Mouse (Mus musculus) right cerebral cortex, postnatal 4 days (tissue): ENCODE data around the gene Foxn3.

ENCODE experiments used
- DNase-seq: peaks from one replicate; pipeline ENCODE4 v3.0.0-alpha.2; 2022

Foxn3 gene

DNA sequence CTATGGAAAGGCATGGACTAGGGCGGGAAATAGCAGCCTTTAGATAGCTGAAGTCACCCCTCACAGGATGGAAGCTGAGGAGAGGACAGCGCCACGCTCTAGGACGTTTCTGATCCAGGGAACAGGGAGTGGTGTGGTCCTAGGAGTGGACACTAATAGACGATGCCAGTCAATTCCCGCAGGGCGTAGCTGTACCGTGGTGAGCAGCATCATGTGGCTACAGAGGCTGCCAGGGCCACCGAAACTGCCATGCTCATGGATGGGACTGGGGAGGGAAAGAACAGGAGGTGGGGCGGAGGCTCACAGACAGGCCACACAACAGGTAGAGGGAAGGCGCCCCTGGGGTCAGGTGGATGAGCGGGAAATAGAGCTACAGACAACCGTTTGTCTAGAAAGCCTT, 282.6 kb downstream of the Foxn3 start:
- no peak for DNase-seq

DNA sequence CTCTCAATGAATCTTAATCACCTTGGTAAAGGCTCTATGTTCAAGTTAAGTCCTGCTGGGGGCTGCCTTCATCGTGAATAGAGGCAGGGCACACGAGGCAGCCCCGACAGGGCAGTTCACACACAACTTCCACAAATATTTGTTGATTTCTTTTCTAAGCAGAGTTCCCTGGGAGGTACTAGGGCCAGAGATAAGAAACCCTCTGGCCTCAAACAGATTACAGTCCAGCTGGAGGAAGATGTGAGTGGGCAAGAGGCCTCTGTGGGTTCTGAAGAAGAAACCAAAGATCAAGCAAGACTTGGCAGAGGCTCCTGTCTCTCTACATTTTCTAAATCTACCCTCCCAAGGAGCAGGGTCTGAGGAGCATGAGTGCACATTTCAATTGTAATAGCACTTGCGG, 283.1 kb downstream of the Foxn3 start:
- no peak for DNase-seq

DNA sequence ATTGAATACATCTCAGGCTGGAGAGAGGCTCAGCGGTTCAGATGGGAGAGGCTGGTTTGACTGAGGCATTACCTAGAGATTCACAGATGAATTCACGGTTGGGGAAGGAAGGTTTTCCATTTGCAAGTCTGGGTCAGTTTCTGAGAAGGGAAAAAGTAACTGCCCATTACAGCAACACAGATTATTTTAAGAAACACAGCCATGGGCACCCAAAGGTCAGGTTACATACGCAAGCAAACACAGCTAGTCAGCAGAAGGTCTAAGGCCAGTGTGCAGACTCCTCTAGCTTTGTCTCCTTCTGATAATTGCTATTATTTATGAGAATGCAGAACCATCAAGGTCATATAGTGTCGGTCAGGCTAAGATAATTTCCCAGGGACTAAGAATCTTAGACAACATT, 284.0 kb downstream of the Foxn3 start:
- DNase-seq = no peak

DNA sequence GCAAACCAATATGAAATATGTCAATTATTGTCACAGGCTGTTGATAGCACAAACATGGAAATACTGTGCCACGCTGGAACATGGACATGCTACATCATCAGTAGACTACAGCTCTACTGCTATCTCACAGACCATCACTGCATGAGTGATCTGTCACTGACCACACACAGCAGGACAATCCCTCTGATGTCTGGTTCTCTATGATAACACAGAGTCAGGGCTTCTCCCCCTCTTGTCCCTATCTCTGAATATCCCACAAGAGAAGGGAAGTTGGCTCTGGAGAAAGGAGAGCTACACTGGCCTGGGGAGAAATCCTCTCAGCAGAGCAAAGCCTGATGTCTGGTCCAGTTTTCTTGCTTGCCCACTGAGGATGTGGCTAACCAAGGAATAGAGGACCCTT, 288.8 kb downstream of the Foxn3 start:
- DNase-seq = no peak

DNA sequence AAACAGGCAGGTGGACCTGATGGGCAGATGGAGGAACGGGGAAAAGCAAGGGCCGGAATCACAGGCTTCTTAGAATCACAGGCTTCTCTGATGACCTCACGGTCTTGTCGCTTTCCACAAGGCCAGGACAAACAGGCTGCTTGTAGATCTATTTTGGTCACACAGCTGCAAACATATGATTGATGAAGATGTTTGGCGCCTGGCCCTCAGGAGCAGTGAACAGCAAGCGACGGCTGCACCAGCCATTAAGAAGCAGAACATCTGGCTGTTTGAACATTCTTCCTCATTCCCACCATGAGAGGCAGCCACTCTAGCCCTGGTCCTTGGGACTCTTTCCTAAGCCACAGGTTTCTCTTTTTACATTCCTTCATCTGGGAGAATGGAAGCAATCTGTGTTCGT, 294.0 kb downstream of the Foxn3 start:
- DNase-seq = no peak

DNA sequence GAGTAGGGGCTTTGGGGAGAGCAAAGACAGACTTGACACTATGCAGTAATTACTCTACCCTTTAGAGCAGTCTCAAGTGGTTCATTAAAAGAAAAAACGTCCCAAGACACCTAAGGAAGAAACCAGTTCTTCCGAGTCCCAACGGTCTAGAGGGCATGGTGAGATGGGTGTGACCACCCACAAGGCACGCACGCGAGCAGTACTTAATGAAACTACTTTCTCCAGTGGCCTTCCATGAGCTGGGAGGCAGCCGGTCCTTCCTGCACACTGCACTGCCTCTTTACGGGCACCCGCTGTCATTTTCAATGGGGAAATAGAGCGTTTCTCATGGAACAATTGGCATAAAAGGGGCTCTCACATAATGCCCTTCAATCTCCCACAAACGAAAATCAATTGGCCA, 294.4 kb downstream of the Foxn3 start:
- DNase-seq = no peak

DNA sequence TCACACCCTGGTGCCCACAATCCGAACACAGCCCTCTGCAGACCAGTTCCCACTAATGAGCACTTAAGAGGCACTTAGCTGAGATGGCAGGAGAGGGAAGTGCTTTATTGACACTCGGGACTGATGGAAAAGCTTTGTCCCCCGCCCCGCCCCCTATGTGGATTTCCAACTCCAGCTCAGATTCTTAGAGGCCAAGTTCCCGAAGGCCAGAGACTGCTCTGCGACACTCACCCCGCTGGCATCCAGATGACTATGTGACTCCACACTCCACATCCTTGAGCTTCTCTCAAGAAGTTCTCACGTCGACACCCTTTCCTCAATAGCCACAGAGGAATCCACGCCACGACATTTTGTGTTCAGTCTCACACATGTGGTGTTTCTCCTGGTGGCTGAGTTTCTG, 295.6 kb downstream of the Foxn3 start:
- DNase-seq = no peak

DNA sequence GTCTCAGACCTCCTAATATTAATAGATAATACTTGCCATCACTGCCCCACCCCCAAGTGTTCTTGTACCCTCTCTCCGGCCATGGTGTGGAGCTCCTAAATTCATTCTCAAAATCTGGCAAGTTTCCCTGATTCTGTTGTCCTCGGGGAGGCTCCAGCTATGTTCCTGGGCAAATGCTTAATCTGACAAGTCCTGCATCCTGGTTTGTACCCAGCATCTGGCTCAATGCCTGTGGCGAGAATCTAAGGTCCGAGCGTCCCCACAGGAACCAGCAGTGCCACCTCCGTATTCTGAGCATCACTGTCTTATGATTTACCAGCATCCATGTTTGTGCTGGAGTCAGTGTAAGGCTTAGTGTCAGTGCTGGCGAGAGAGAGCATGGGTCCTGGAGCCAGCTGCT, 296.9 kb downstream of the Foxn3 start:
- DNase-seq = no peak

DNA sequence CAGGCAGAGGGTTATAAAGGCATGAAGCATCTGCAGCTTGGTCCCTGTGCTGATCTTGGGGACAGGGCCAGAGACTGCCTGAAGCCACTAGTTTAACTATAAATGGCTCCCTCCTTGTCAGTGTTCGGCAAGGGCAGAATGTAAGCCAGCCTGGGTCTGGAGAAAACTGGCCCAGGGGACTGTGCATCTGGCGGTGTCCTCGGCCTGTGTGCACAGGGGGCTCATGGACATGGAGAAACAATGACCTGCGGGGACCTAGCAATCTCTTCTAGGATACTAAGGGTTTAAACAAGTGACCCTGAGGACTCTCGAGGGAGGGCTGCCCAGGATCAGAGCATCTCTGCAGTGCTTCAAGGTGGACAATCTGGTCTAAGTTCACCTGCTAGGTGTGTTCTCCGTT, 297.6 kb downstream of the Foxn3 start:
- no peak for DNase-seq

DNA sequence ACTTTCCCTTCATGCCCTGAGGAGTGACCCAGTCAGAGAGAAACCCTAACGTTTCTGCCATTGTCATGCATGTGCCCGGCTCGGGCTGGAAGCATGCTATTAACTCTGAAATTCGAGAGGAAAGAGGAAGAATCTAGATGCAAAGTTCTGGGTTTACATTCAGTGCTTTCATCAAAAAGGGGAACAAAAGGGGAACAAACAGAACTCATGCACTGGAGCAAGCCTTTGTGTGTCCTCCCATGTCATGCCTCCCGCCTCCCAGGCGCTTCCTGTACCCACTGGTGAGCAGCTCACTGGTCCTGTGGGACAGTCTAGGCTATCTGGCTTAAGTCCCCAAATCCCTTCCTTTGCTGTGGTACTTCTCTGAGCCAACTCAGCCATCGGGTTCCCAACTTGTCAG, 299.0 kb downstream of the Foxn3 start:
- no peak for DNase-seq

DNA sequence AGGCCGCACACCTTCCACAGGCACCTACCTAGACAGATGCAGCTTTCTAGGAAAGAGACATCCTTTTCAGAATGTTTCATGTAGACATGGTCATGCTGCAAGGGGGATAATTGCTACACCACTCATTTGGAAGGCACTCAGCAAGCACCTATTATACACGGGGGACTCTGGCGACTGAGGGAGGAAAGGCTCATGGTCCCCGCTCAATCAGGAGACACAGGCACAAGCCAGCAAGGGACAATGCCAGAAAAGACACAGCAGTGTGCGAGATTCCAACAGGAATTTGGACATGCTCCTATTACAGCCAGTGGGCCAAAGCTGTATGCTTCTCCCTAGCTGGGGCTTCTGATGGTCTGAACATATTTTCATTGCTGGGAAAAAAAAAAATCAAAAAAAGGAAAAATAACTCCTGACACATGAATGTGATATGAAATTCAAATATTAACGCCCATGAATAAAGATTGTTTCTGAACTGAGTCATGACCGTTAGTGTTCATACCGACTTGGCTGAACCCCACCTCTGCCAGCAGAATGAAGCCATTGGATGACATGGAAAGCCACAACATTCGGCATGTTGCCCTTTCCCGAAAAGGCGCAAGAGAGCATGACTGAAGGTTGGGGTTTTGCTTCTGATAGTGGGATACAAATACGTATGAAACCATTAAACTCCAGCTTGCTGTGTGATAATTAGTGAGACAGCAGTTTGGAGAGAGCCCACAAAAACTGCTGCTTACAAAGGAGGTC, 299.6 kb downstream of the Foxn3 start:
- no peak for DNase-seq

DNA sequence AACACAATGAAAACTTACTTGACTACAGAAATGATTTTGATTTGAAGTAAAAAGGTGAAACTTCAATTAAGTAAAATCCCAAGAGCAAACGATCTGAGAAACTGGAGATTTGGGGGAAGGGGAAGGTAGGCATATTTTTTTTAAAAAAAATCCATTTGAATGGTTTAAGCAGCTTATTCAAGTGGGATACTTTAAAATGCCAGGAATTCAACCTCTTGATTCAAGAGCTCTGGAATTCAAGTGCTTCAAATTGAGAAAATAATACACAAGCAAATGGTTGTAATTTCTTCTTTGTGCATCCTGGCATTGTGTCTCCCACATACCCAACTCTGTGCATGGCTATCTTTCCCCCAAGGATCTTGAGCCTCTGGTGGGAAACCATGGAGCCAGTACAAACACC, 300.5 kb downstream of the Foxn3 start:
- no peak for DNase-seq

DNA sequence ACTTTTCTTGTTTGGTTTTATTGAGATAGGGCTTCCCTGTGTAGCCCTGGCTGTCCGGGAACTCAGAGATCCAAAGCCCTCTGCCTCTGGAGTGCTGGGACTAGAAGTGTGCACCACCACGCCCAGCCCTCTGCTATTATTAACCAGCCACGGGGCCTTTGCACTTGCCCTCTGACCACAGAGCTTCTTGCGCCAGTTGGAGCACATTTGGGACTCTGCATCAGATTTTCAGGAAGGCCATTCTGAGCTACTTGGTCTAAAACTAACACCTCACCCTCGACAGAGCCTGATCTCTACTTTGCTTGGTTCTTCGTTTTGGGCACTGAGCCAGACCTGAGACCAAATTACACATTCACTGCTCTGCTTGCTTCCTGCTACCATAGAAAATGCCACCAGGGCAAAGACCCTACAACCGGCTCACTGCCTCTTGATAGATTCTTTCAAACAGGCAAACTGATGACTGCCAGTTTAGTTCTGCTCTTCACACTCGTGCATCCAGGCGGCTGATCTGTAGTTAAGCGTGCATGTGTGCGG, 301.2 kb downstream of the Foxn3 start:
- DNase-seq = no peak

DNA sequence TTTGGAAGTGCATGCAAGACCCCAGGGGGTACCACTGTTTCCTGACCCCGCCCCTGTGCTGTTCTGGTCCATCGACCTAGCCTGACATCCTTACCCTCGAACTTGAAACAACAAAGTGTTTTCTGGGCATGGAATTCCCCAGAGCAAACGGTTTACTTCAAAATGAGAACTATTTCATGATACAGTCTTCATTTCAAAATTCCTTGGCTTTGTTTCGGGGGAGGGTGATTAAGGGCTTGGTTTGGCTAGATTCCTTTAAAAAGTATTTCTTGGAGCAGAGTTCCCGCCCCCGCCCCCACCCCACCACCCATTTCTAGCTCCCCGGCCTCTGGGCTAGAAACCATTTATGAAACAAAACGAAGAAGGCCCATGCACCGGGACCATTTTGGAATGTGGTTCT, 303.2 kb downstream of the Foxn3 start:
- DNase-seq = no peak

DNA sequence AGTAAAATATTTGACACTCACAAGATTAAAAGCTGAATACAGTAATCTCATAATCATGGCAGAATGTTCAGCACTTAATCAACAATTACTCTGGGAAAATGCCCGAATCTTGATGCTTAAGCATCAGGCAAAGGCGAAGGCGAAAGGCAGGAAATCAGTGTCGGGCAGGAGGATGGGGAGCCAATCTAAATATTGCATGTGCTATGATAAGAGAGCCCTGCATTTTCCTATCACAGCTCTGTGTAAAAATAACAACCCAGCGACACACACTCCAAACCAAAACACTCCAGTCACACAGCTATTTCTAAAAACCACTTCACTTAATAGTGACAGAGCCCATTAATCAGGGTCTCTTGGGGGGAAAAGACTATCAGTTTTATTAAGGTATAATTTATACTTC, 305.8 kb downstream of the Foxn3 start:
- DNase-seq = no peak

DNA sequence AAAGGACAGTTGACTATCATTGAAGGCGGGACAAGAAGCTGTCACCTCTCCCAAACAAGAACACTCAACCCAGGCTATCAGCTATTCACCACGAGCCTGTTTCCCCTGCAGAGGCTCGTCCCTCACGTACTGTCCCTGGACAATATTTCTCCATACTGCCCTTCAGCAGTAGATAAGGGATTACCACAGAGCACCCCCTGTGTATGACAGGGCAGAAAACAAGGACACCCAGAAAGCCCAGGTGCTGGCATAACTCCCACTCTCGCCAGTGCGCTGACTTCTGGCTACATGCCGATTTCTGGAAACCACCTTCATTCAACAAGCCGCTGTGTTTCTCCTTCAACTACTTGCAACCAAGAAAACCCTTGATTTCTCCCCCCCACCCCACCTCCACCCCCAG, 306.4 kb downstream of the Foxn3 start:
- no peak for DNase-seq

DNA sequence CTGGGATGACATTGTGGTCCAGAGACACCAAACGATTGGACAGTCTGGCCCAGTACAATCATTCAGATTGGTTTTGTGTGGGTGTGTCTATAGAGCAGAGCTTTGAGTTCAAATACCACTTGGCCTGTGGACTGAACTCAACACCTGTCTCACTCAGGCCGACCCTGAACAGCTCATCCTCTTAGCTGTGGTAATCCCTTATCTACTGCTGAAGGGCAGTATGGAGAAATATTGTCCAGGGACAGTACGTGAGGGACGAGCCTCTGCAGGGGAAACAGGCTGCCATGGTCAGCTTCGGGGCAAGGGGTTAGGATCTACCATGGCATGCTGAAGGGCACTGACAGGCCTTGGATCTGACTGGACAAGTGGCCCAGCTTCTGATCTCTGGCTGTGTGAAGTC, 306.9 kb downstream of the Foxn3 start:
- DNase-seq = no peak

DNA sequence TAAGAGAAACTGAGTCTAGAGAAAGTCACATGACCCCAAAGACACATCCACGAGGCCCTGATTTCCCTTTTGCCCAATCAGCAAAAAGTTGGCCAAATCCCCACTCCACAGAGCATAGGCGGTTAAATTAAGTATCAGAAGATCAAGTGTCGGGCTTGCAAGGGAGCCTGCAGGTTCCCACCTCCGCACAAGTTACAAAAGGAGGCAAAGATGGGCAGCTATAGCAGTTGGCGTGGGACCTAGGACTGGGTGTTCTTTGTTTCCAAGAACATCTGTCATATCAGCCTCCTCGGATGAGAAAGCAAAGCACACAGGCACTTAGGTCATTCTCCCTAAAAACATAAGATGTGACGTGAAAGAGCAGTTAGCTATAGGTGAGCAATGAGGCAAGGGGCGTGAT, 308.9 kb downstream of the Foxn3 start:
- DNase-seq = no peak

DNA sequence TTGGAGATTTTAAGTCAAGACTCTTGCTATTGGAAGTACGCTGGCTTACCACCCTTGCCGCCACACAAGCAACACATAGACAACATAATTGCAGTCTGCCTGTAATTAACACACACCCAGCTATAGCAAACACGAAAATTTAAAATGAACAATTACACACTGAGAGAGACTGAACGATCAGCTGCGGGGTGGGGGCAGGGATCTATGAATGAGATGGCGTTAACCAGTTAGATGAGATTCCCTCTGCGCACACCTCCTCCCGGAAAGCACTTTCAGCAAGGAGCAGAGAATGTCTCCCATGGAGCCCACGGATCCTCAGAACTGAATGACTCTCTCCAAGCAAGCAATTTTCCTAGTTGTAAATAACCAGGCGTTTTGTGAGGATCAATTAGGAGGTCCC, 309.8 kb downstream of the Foxn3 start:
- DNase-seq = no peak

DNA sequence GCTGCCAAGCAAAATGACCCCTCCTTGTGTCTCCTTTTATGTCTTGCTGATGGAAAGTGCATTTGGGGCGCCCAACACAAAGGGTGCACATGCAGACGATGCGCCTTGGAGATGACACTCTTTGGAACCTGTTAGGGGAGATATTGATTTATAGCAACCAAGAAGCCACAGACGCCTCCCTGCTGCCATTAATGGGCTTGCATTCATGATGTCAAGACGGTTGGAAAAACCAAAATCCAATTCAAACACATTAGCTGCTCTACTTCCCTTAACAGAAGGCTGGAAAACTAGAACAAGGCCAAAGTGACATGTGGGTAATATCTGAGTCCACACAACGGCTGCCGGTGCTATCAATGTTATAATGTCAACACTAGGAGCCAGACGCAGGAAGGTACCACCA, 314.8 kb downstream of the Foxn3 start:
- no peak for DNase-seq

DNA sequence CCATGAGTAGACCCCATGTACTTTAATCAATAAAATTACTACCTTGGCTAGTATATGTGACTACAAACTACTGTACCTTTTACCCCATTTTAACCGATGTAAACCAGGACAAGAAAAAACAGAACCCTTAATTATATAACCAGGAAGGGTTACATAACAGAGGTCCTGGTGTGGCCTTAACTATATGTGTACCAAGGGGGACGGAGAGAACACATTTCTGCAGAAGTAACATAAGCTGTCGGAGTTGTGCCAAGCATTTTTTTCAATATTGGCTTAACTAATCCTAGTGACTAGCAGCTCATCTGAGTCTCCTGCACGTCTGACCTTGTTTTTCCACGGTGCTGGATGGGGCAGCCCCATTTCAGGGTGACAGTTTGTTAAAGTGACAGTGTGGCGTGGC, 315.4 kb downstream of the Foxn3 start:
- DNase-seq = no peak

DNA sequence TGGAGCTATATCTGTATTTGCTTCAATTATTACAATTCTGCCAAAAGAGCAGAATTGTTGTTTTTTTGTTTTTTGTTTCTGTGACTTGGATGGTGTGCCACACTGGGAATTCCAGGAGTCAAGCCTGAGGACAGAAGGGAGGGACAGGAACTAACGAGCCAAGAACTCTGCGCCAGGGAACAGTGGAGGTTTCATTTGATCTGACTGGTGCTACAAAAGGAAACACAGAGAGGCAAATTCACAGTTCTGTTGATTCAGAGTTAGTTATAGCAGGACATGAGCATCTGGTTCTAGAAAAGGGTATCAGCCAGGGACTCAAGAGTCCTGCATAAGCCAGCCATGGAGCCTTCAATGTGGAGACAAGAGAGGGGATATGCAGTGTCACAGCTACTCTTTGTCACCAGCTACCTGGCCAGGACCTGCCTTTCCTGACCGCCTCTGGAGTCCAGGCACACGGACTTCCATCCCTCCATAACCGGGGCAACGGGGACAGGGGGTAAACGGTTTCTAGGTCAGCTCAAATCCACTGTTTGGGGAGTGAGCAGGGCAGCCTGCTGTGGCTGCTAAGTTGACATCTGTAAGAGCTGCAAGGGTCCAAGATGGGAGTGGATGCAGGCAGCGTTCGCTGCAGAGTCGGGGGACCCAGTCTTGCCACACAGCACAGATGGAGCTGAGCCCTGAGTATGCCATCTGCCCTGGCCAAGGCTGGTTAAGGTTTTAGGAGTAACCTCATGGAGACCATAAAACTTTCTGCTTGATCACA, 316.2 kb downstream of the Foxn3 start:
- no peak for DNase-seq

DNA sequence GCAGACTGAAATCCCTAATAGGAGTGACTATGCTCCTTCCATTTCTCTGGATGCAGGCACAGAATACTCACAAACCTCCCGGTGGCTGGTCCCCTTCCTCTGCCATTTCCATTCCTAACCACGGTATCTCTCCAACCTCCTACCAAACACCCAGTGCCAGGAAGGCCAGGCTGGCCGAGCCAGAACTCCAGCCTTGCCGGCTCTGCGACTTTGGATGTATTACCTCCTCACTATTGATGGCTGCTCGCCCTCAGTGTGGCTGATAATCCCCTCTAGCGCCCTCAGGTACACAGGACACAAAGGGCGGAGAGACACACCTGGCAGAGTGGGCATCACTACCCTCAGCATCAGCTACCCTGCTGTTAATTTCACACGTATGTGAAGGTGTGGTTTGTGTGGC, 318.7 kb downstream of the Foxn3 start:
- no peak for DNase-seq

DNA sequence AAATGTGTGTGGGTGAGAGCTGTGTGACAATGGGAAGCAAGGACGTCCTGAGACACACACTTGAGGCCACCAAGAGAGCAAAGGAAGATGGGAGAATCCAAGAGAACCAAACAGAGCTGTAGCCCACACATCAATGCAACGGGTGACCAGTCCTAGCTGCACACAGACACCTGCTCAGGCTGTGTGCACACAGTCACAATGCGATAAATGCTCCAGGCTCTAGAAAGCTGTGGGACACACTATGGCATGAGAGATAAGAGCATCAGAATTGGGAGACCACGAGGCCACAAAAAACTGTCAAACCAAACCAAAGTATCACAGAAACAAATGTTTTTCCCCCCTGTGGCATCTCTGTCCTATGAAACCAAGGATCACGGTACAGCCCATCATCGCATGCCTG, 319.1 kb downstream of the Foxn3 start:
- DNase-seq = no peak

DNA sequence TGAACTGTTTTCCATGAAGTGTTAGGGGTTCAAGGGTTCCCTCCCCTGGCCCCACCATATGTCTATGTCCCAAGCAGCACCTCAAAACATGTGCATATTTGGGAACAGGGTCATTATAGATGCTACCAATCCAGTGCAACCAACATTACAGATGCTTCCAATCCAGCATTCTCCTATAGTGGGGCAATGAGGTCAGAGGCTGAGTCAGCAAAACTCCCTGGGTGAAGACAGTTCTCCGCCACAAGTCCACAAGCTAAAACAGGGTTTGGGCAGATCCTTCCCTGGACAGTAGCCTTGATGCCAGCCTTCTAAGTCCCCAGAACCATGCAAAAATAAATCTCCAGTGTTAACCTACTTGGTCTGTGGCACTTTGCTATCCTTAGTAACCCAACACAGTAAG, 320.1 kb downstream of the Foxn3 start:
- DNase-seq = no peak
